Mouse (Mus musculus) thymus, adult 2 months (tissue): ENCODE data around the gene Sertad4.

Source experiments
- CTCF ChIP-seq: fragments of 200-500 bp; IDR thresholded peaks from 2 replicates; pipeline ENCODE4 v1.5.1; 2012; ENCODE audit warnings: mild to moderate bottlenecking, control low read depth, low read length, moderate library complexity, borderline replicate concordance; ENCODE audit not compliant: control insufficient read depth, poor library complexity, insufficient read depth; ENCODE audit errors: extremely low read depth
- POLR2A ChIP-seq: fragments of 200-500 bp; IDR thresholded peaks from 2 replicates; pipeline ENCODE4 v1.6.1; 2012; ENCODE audit warnings: mild to moderate bottlenecking, low read length, control low read depth, moderate library complexity; ENCODE audit not compliant: control insufficient read depth, poor library complexity, insufficient read depth; ENCODE audit errors: extremely low read depth

DNA sequence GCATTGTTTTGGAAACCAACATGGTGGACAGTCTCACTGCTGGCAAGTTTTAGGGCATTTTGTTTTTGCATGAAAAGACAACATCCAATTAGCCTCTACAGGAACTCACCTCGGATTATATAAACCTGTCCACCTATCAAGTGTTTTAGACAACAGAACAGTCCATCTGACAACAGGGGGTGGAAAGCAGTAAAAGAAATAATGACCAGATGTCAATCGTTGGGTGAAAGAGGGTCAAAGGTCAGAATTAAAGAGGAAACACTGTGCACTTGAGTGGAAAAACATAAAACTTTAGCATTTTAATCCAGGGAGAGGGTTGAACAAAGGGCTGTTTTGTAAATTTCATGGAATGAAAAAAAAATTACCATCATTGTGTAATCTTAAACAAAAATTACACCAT lies 43.2 kb upstream of the Sertad4 start:
- no peak for TF ChIP-seq POLR2A
- no peak for TF ChIP-seq CTCF
